26 mouse cellular contexts compared by ENCODE assay signal in the genomic region with DNA sequence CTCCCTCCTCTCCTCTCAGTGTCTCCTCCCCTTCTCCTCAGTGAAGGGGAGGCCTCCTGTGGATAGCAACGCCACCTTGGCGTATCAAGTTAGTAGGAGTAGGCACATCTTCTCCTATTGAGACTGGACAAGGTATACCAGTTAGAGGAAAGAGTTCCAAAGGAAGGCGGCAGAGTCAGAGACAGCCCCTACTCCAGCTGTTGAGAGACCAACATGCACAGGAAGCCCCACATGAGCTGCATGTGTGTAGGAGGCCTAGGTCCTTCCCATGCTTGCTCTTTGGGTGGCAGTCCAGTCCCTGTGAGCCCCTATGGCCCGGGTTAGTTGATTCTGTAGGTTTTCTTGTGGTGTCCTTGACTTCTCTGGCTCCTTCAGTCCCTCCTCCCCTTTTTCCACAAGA. TPM values are rescaled to one million over a fixed set of nuclear protein-coding genes. Genes with fewer than 3 reads are reported as not detected.
"Had no signal": no experiment of that assay in that cellular context is flagged by ENCODE, and none has a peak within 500 bp of the region (broad histone marks: within the 10 kb centered on the region; RNA-seq: fewer than 3 reads in every experiment).

No protein-coding gene starts in this region.

- DNase-seq: lung, adult 18-20 months; lung, embryonic 14.5 days; lung, postnatal 10 days; retina, postnatal 1 day; right cerebral cortex, adult 18-20 months; right cerebral cortex, postnatal 25 days; right cerebral cortex, postnatal 4 days; spleen, adult 18-20 months; thymus, adult 18-20 months; thymus, postnatal 14 days; thymus, postnatal 36 days had no signal

- H3K27ac ChIP-seq: liver, embryonic 12.5 days; liver, embryonic 14.5 days; midbrain, embryonic 10.5 days; midbrain, embryonic 13.5 days; midbrain, embryonic 15.5 days; neural tube, embryonic 13.5 days; neural tube, embryonic 15.5 days had no signal

- H3K9me3 ChIP-seq: liver, embryonic 12.5 days; midbrain, embryonic 10.5 days; midbrain, embryonic 13.5 days; midbrain, embryonic 15.5 days; neural tube, embryonic 13.5 days; neural tube, embryonic 15.5 days had no signal

- H3K27me3 ChIP-seq: midbrain, embryonic 13.5 days; neural tube, embryonic 13.5 days; neural tube, embryonic 15.5 days had no signal

- H3K9ac ChIP-seq: liver, embryonic 12.5 days; liver, embryonic 14.5 days; lung, embryonic 14.5 days; midbrain, embryonic 13.5 days; midbrain, embryonic 15.5 days; neural tube, embryonic 13.5 days; neural tube, embryonic 15.5 days had no signal

- H3K4me2 ChIP-seq: liver, embryonic 12.5 days; lung, embryonic 14.5 days; midbrain, embryonic 13.5 days; midbrain, embryonic 15.5 days; neural tube, embryonic 13.5 days; neural tube, embryonic 15.5 days had no signal

- H3K4me3 ChIP-seq: liver, embryonic 12.5 days; midbrain, embryonic 10.5 days; midbrain, embryonic 13.5 days; midbrain, embryonic 15.5 days; myocyte; neural tube, embryonic 13.5 days; neural tube, embryonic 15.5 days had no signal

- ATAC-seq: liver, embryonic 12.5 days; midbrain, embryonic 13.5 days; midbrain, embryonic 15.5 days had no signal

- H3K36me3 ChIP-seq: liver, embryonic 12.5 days; midbrain, embryonic 10.5 days; midbrain, embryonic 13.5 days; midbrain, embryonic 15.5 days; neural tube, embryonic 13.5 days; neural tube, embryonic 15.5 days had no signal

- H3K4me1 ChIP-seq: midbrain, embryonic 13.5 days; midbrain, embryonic 15.5 days; neural tube, embryonic 13.5 days had no signal

RNA-seq across cellular contexts. Expression of a gene that starts 1.5 kb away (rescaled TPM):
- polyA plus RNA-seq: midbrain, embryonic 13.5 days; midbrain, embryonic 15.5 days; neural tube, embryonic 13.5 days had no signal

RNA-seq across cellular contexts. Expression of a gene that starts 11.4 kb away (rescaled TPM):
- polyA plus RNA-seq: small intestine, adult 2 months had no signal

RNA-seq across cellular contexts. Expression of a gene that starts 12.0 kb away (rescaled TPM):
- polyA plus RNA-seq: liver, embryonic 12.5 days; liver, embryonic 14.5 days; liver, embryonic 16.5 days; lung, embryonic 14.5 days; midbrain, embryonic 10.5 days; midbrain, embryonic 13.5 days; midbrain, embryonic 15.5 days; myocyte; neural tube, embryonic 11.5 days; neural tube, embryonic 13.5 days; neural tube, embryonic 15.5 days; small intestine, adult 2 months; stomach, embryonic 14.5 days; stomach, embryonic 16.5 days had no signal

RNA-seq across cellular contexts. Expression of a gene that starts 14.3 kb away (rescaled TPM):
- polyA plus RNA-seq: liver, embryonic 14.5 days; liver, embryonic 16.5 days; lung, embryonic 14.5 days; lung, embryonic 16.5 days; midbrain, embryonic 10.5 days; midbrain, embryonic 15.5 days; neural tube, embryonic 11.5 days; neural tube, embryonic 13.5 days; neural tube, embryonic 15.5 days; small intestine, adult 2 months; stomach, embryonic 14.5 days; thymus, postnatal 0 days had no signal

RNA-seq across cellular contexts. Expression of a gene that starts 22.8 kb away (rescaled TPM):
- polyA plus RNA-seq: liver, embryonic 12.5 days; liver, embryonic 14.5 days; liver, embryonic 16.5 days; lung, embryonic 14.5 days; lung, embryonic 16.5 days; midbrain, embryonic 10.5 days; midbrain, embryonic 13.5 days; myocyte; neural tube, embryonic 11.5 days; neural tube, embryonic 13.5 days; neural tube, embryonic 15.5 days; small intestine, adult 2 months; stomach, embryonic 14.5 days; stomach, embryonic 16.5 days; thymus, postnatal 0 days had no signal
